Mouse (Mus musculus) testis, adult 2 months (tissue): Measurements from ENCODE around the gene Rhbdd2.

Source experiments
- CTCF ChIP-seq: fragments of 200-500 bp; IDR thresholded peaks from 2 replicates; pipeline ENCODE4 v1.5.1; 2012; ENCODE audit warnings: low read depth, mild to moderate bottlenecking, inconsistent platforms, low read length, moderate library complexity; ENCODE audit not compliant: control insufficient read depth, insufficient read depth, insufficient replicate concordance
- POLR2A ChIP-seq: fragments of 200-500 bp; IDR thresholded peaks from 2 replicates; pipeline ENCODE4 v1.6.1; 2012; ENCODE audit warnings: low read depth, mild to moderate bottlenecking, inconsistent platforms, low read length, moderate library complexity; ENCODE audit not compliant: control insufficient read depth

- TF ChIP-seq POLR2A (no peak), CTCF (no peak)
Observed at GRCm38 (mm10) chr5:135587764-135588163, 44.7 kb upstream of the Rhbdd2 start.
